Comparison of ENCODE assay signal across 8 mouse cellular contexts in genomic region chr16:4656571-4657081, GRCm38 (mm10). TPM values are rescaled to one million over a fixed set of nuclear protein-coding genes. Genes with fewer than 3 reads are reported as not detected.
DNase-seq lines count a peak whose midpoint lies in the region; ATAC-seq and TF ChIP-seq lines count a peak whose summit lies in the region.

No protein-coding gene starts in this region.

- TF ChIP-seq CTCF in lung, postnatal 0 days (IDR thresholded peaks at IDR 0.05), result no peak
- no peak for TF ChIP-seq CTCF in small intestine, adult 2 months (IDR thresholded peaks at IDR 0.05; ENCODE audit: extremely low read depth, insufficient read length, insufficient replicate concordance, low read depth, low read length)

- no peak overlapping the region for H3K4me3 ChIP-seq in heart, embryonic 13.5 days
- no peak overlapping the region for H3K4me3 ChIP-seq in lung, postnatal 0 days (ENCODE audit: low read depth, low read length)
- H3K4me3 ChIP-seq in intestine, embryonic 15.5 days (replicated peaks), result no peak overlapping the region
- H3K4me3 ChIP-seq in small intestine, adult 2 months (ENCODE audit: low read depth, low read length), result no peak overlapping the region

- 40% methylated on average over 9 of the region's 9 CpGs for WGBS in heart, embryonic 13.5 days
- WGBS in lung, postnatal 0 days, result 64% methylated on average over 9 of the region's 9 CpGs
- WGBS in intestine, embryonic 15.5 days, result 65% methylated on average over 9 of the region's 9 CpGs
- WGBS in small intestine, adult 2 months, result 87% methylated on average over 9 of the region's 9 CpGs

- no peak for TF ChIP-seq POLR2A in small intestine, adult 2 months (IDR thresholded peaks at IDR 0.05; ENCODE audit: low read depth, low read length)

- peaks cover 78% of the 10 kb centered on the region for H3K4me1 ChIP-seq in heart, embryonic 13.5 days
- H3K4me1 ChIP-seq in lung, postnatal 0 days (ENCODE audit: insufficient read depth, low read depth, low read length), result 0 out of 2 replicates have a peak, but pooled peaks cover 8% of the 10 kb centered on the region
- peaks cover 44% of the 10 kb centered on the region for H3K4me1 ChIP-seq in intestine, embryonic 15.5 days (replicated peaks)
- H3K4me1 ChIP-seq in small intestine, adult 2 months (ENCODE audit: control insufficient read depth, insufficient read depth, insufficient read length, low read length), result 0 out of 2 replicates have a peak, but pooled peaks cover 5% of the 10 kb centered on the region

- peak overlapping the region; percentile 88 for H3K27ac ChIP-seq in heart, embryonic 13.5 days (replicated peaks)
- H3K27ac ChIP-seq in lung, postnatal 0 days (ENCODE audit: low read length), result 0 out of 2 replicates have a peak overlapping the region, but pooled peaks have one; percentile 3
- H3K27ac ChIP-seq in intestine, embryonic 15.5 days, result peak overlapping the region; percentile 70
- H3K27ac ChIP-seq in small intestine, adult 2 months (ENCODE audit: insufficient read depth, low read depth, low read length), result 0 out of 2 replicates have a peak overlapping the region, but pooled peaks have one; percentile 23

- no peaks in the 10 kb centered on the region for H3K9me3 ChIP-seq in heart, embryonic 13.5 days
- H3K9me3 ChIP-seq in lung, postnatal 0 days (ENCODE audit: low read length), result no peaks in the 10 kb centered on the region
- no peaks in the 10 kb centered on the region for H3K9me3 ChIP-seq in intestine, embryonic 15.5 days

- peak overlapping the region; percentile 65 for H3K9ac ChIP-seq in heart, embryonic 13.5 days
- no peak overlapping the region for H3K9ac ChIP-seq in lung, postnatal 0 days (replicated peaks; ENCODE audit: low read depth)
- H3K9ac ChIP-seq in intestine, embryonic 15.5 days, result 0 out of 2 replicates have a peak overlapping the region, but pooled peaks have one; percentile 8

- DNase-seq in heart, adult 18-20 months, result no peak
- no peak for DNase-seq in lung, postnatal 0 days (ENCODE audit: low spot score)
- no peak for DNase-seq in lung, postnatal 10 days
- no peak for DNase-seq in frontal cortex, postnatal 25 days (ENCODE audit: low spot score in 2 of 2)
- no peak for DNase-seq in layer of hippocampus, adult 8-10 months (ENCODE audit: low spot score in 2 of 2)

- H3K36me3 ChIP-seq in heart, embryonic 13.5 days, result peaks cover 57% of the 10 kb centered on the region
- no peaks in the 10 kb centered on the region; the same call in 1 of the 2 replicates for H3K36me3 ChIP-seq in lung, postnatal 0 days (ENCODE audit: insufficient read depth, low read length)
- peaks cover 10% of the 10 kb centered on the region for H3K36me3 ChIP-seq in intestine, embryonic 15.5 days
- peaks cover 60% of the 10 kb centered on the region for H3K36me3 ChIP-seq in small intestine, adult 2 months (ENCODE audit: control insufficient read depth, insufficient read depth, low read length)

- H3K27me3 ChIP-seq in heart, embryonic 13.5 days (replicated peaks), result no peaks in the 10 kb centered on the region
- no peaks in the 10 kb centered on the region for H3K27me3 ChIP-seq in lung, postnatal 0 days (replicated peaks; ENCODE audit: insufficient read depth, low read length)
- H3K27me3 ChIP-seq in intestine, embryonic 15.5 days (replicated peaks), result no peaks in the 10 kb centered on the region
- no peaks in the 10 kb centered on the region for H3K27me3 ChIP-seq in small intestine, adult 2 months (ENCODE audit: control insufficient read depth, insufficient read depth, low read length)

- no peak for ATAC-seq in heart, embryonic 13.5 days (ENCODE audit: extremely low read depth, insufficient number of reproducible peaks, low FRiP score, low TSS enrichment)
- no peak for ATAC-seq in lung, postnatal 0 days
- ATAC-seq in intestine, embryonic 15.5 days, result no peak

- TF ChIP-seq EP300 in lung, postnatal 0 days (IDR thresholded peaks at IDR 0.05), result no peak

- H3K4me2 ChIP-seq in heart, embryonic 13.5 days, result 0 out of 2 replicates have a peak overlapping the region, but pooled peaks have one; percentile 12
- no peak overlapping the region for H3K4me2 ChIP-seq in lung, postnatal 0 days (replicated peaks; ENCODE audit: low read depth, low read length)
- H3K4me2 ChIP-seq in intestine, embryonic 15.5 days (replicated peaks), result no peak overlapping the region

RNA-seq across cellular contexts. Expression of gene Dnaja3, which starts 16.8 kb away (rescaled TPM):
- 65.6 and 72.5 TPM in 2 replicates for polyA plus RNA-seq in heart, embryonic 13.5 days (2015; fragmentation: Nextera tagmentation; extraction: Ambion mirVana)
- 100 to 1,000 TPM; 152 to 155 TPM for total RNA-seq in heart, adult 18-20 months (2021)
- 37.8 and 38.9 TPM in 2 replicates for polyA plus RNA-seq in lung, postnatal 0 days (2015; fragmentation: Nextera tagmentation; extraction: Ambion mirVana)
- polyA plus RNA-seq in intestine, embryonic 15.5 days (2015; fragmentation: Nextera tagmentation; extraction: Ambion mirVana), result 86.5 and 92.1 TPM in 2 replicates
- polyA plus RNA-seq in small intestine, adult 2 months (2012; rRNA removed), result 10.2 and 13.7 TPM in 2 replicates
- total RNA-seq in layer of hippocampus, adult 8-10 months (2022), result 10 to 100 TPM; 59.6 to 68.7 (median 64.4) TPM

RNA-seq across cellular contexts. Expression of gene Vasn, which starts 16.9 kb away (rescaled TPM):
- 15.2 and 15.8 TPM in 2 replicates for polyA plus RNA-seq in heart, embryonic 13.5 days (2015; fragmentation: Nextera tagmentation; extraction: Ambion mirVana)
- total RNA-seq in heart, adult 18-20 months (2021), result 1 to 10 TPM; 7.7 to 9.7 TPM
- 17.4 and 18.0 TPM in 2 replicates for polyA plus RNA-seq in lung, postnatal 0 days (2015; fragmentation: Nextera tagmentation; extraction: Ambion mirVana)
- polyA plus RNA-seq in intestine, embryonic 15.5 days (2015; fragmentation: Nextera tagmentation; extraction: Ambion mirVana), result 14.1 and 15.1 TPM in 2 replicates
- 6.5 and 7.8 TPM in 2 replicates for polyA plus RNA-seq in small intestine, adult 2 months (2012; rRNA removed)
- 10 to 100 TPM in 1 of 4 experiments, 1 to 10 TPM in 3; 4.8 to 10.2 (median 6.7) TPM for total RNA-seq in layer of hippocampus, adult 8-10 months (2022)

RNA-seq across cellular contexts. Expression of gene Coro7, which starts 23.0 kb away (rescaled TPM):
- polyA plus RNA-seq in heart, embryonic 13.5 days (2015; fragmentation: Nextera tagmentation; extraction: Ambion mirVana), result 15.2 and 16.9 TPM in 2 replicates
- 10 to 100 TPM; 12.7 to 14.2 TPM for total RNA-seq in heart, adult 18-20 months (2021)
- polyA plus RNA-seq in lung, postnatal 0 days (2015; fragmentation: Nextera tagmentation; extraction: Ambion mirVana), result 8.7 and 9.0 TPM in 2 replicates
- polyA plus RNA-seq in intestine, embryonic 15.5 days (2015; fragmentation: Nextera tagmentation; extraction: Ambion mirVana), result 22.7 and 23.2 TPM in 2 replicates
- polyA plus RNA-seq in small intestine, adult 2 months (2012; rRNA removed), result 45.6 and 86.6 TPM in 2 replicates
- total RNA-seq in layer of hippocampus, adult 8-10 months (2022), result 100 to 1,000 TPM in 1 of 4 experiments, 10 to 100 TPM in 3; 81.9 to 101 (median 90.3) TPM

RNA-seq across cellular contexts. Expression of gene Pam16, which starts 31.8 kb away (rescaled TPM):
- 136 and 139 TPM in 2 replicates for polyA plus RNA-seq in heart, embryonic 13.5 days (2015; fragmentation: Nextera tagmentation; extraction: Ambion mirVana)
- 100 to 1,000 TPM; 154 TPM for total RNA-seq in heart, adult 18-20 months (2021)
- polyA plus RNA-seq in lung, postnatal 0 days (2015; fragmentation: Nextera tagmentation; extraction: Ambion mirVana), result 76.2 and 78.4 TPM in 2 replicates
- 74.5 and 84.3 TPM in 2 replicates for polyA plus RNA-seq in intestine, embryonic 15.5 days (2015; fragmentation: Nextera tagmentation; extraction: Ambion mirVana)
- polyA plus RNA-seq in small intestine, adult 2 months (2012; rRNA removed), result 6.0 and 8.7 TPM in 2 replicates
- total RNA-seq in layer of hippocampus, adult 8-10 months (2022), result 100 to 1,000 TPM in 1 of 4 experiments, 10 to 100 TPM in 3; 81.5 to 100 (median 89.5) TPM

Comparison
In these comparisons a context has a peak if more than half of its experiments do, and no peak if none do; other contexts are left out.
1. H3K27ac ChIP-seq: peak in every context shown above with its lines; median percentile 88 in heart, embryonic 13.5 days; 70 in intestine, embryonic 15.5 days; 23 in small intestine, adult 2 months; 3 in lung, postnatal 0 days.